Mouse (Mus musculus) spleen, postnatal 4 days (tissue): ENCODE results near the gene Emc4.

ENCODE experiments used
- DNase-seq, 2 experiments: peaks; one replicate each; pipeline ENCODE4 v3.0.0; 2022; ENCODE audit warnings: low spot score in 2 of 2

Gene Emc4

GRCm38 (mm10) chr2:112337211-112337610 lies 30.6 kb downstream of the Emc4 start:
- DNase-seq: no peak

GRCm38 (mm10) chr2:112332051-112332898 lies 35.6 kb downstream of the Emc4 start:
- DNase-seq: no peak

DNA sequence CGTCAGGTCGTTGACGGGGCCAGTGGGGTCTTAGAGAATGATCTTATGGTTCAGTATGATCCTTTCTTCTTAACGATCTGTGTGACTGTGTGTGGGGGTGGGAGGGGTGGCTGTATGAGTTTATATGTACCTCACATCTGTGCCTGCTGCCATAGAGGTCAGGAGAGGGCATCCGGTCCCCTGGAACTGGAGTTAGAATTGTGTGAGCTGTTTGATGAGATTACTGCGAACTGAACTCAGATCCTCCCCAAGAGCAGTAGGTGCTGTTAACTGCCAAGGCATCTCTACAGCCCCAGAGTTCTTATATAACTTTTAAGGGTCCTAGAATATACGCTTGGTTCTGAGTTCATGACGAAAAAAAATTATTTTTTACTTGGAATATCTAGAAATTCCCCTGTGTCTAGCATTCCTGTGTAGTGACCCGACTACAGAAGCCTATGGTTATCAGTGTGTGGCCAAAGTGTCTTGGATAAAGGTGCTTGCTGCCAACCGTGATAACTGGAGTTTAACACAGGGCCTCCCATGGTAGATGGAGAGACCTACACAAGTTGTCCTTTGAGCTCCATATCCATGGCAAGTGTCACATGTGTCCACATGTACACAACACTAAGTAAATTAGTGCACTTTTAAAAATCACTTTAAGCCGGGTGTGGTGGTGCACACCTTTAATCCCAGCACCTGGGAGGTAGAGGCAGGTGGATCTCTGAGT lies 39.6 kb downstream of the Emc4 start:
- DNase-seq: no peak

- no peak for DNase-seq
Observed at GRCm38 (mm10) chr2:112318905-112319304, 48.9 kb downstream of the Emc4 start.

DNA sequence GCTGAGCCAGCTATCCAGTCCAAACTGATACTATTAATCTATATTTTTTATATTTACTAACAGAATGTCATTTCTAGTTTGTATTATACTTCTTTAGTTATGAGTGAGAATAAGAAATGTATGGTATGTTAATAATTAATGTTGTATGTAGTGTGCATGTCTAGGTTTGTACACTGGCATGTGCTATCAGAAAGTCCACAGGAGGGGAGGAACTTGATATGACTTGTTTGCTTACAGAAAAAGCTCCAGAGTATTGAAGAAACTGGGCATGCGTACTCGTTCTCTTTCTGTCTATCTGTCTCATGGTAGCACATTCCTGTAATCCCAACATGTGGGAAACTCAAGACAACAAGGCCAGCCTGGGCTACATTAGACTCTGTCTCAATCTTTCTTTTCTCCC lies 49.6 kb downstream of the Emc4 start:
- no peak for DNase-seq

GRCm38 (mm10) chr2:112315638-112316037 lies 52.2 kb downstream of the Emc4 start:
- no peak for DNase-seq
